In the genomic region with DNA sequence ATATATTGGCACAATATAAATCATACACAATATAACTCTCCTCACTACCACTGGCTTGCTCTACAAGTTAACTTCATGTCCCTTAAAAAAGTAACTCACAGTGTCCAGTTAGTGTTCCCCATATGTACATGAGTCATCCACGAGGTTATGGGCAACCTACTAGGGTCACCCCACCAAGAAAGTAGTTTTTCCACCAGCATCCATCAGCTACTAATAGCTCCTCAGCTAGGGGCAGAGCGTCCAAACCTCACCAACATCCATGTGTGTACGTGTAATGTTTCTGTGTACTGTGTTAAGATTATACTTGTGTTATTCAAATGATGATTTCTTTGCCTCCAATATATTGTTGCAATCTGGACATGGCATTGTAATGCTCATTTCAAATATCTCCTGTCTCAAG, we compare ENCODE assay signal across 28 mouse cellular contexts.
"Had no signal": no experiment of that assay in that cellular context is flagged by ENCODE, and none has a peak within 500 bp of the region (broad histone marks: within the 10 kb centered on the region; RNA-seq: fewer than 3 reads in every experiment).

No protein-coding gene starts in this region.

- H3K36me3 ChIP-seq: limb, embryonic 10.5 days; limb, embryonic 12.5 days; limb, embryonic 13.5 days; limb, embryonic 15.5 days; liver, embryonic 12.5 days; liver, embryonic 13.5 days; liver, embryonic 15.5 days; lung, embryonic 15.5 days; midbrain, embryonic 10.5 days; midbrain, embryonic 12.5 days; midbrain, embryonic 13.5 days; midbrain, embryonic 15.5 days; neural tube, embryonic 12.5 days had no signal

- DNase-seq: left cerebral cortex, postnatal 4 days; liver; liver, embryonic 13.5 days; liver, postnatal 0 days; lung, adult 18-20 months; lung, adult 2 months; lung, embryonic 14.5 days; lung, postnatal 10 days; lung, postnatal 14 days; lung, postnatal 36 days; lung, postnatal 4 days; midbrain, embryonic 14.5 days had no signal

- H3K27ac ChIP-seq: limb, embryonic 10.5 days; limb, embryonic 12.5 days; limb, embryonic 13.5 days; limb, embryonic 15.5 days; liver, embryonic 12.5 days; liver, embryonic 13.5 days; liver, embryonic 14.5 days; liver, embryonic 15.5 days; lung, embryonic 15.5 days; macrophage; midbrain, embryonic 10.5 days; midbrain, embryonic 12.5 days; midbrain, embryonic 13.5 days; midbrain, embryonic 15.5 days; neural tube, embryonic 12.5 days had no signal

- H3K4me3 ChIP-seq: limb, embryonic 10.5 days; limb, embryonic 12.5 days; limb, embryonic 13.5 days; limb, embryonic 15.5 days; liver, embryonic 12.5 days; liver, embryonic 13.5 days; liver, embryonic 15.5 days; lung, embryonic 15.5 days; megakaryocyte, embryonic 14.5 days; midbrain, embryonic 10.5 days; midbrain, embryonic 12.5 days; midbrain, embryonic 13.5 days; midbrain, embryonic 15.5 days; myocyte; neural tube, embryonic 12.5 days had no signal

- H3K27me3 ChIP-seq: limb, embryonic 12.5 days; limb, embryonic 13.5 days; limb, embryonic 15.5 days; liver, embryonic 12.5 days; liver, embryonic 13.5 days; liver, embryonic 15.5 days; lung, embryonic 15.5 days; megakaryocyte, embryonic 14.5 days; midbrain, embryonic 12.5 days; midbrain, embryonic 13.5 days; midbrain, embryonic 15.5 days; neural tube, embryonic 12.5 days had no signal

- H3K4me1 ChIP-seq: limb, embryonic 10.5 days; limb, embryonic 12.5 days; limb, embryonic 13.5 days; limb, embryonic 15.5 days; liver, embryonic 12.5 days; liver, embryonic 13.5 days; liver, embryonic 15.5 days; lung, embryonic 15.5 days; megakaryocyte, embryonic 14.5 days; midbrain, embryonic 10.5 days; midbrain, embryonic 12.5 days; midbrain, embryonic 13.5 days; midbrain, embryonic 15.5 days; neural tube, embryonic 12.5 days had no signal

- H3K9me3 ChIP-seq: limb, embryonic 10.5 days; limb, embryonic 12.5 days; limb, embryonic 13.5 days; limb, embryonic 15.5 days; liver, embryonic 12.5 days; liver, embryonic 13.5 days; liver, embryonic 15.5 days; lung, embryonic 15.5 days; megakaryocyte, embryonic 14.5 days; midbrain, embryonic 10.5 days; midbrain, embryonic 12.5 days; midbrain, embryonic 13.5 days; midbrain, embryonic 15.5 days; neural tube, embryonic 12.5 days had no signal
